Mouse (Mus musculus): ENCODE measurements around the gene Epb41l2. TPM values are rescaled to one million over a fixed set of nuclear protein-coding genes. Genes with fewer than 3 reads are reported as not detected.

Gene Epb41l2
- polyA plus RNA-seq, 1 experiment from 2014 or later: 20.7 TPM

DNA sequence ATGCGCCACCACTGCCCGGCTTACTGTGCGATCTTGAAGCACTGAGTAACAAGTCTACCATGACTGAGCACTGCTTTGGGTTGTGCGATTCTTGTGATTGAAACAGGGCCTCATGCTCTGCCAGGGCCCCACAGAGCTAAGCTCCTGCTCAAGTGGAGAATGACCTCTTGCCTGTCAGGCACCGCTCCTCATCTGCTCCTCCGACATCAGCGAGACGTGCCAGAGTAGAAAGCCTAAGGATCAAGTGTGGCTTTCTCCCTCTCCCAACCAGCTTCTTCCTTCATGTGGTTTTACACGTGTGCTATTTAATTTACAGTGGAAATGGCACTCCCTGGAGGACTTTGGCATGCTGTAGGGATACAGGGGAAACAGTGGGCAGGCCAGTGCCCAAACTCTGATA is 10.1 kb downstream of the Epb41l2 start:
- no peaks in the 10 kb centered on the region for H3K9me3 ChIP-seq
- no peak for ATAC-seq (replicated peaks)
- peaks cover 28% of the 10 kb centered on the region for H3K4me1 ChIP-seq
- no peak overlapping the region for H3K4me3 ChIP-seq
- H3K27ac ChIP-seq (replicated peaks): no peak overlapping the region
- WGBS: 89% methylated on average over 9 of the region's 9 CpGs
- H3K9ac ChIP-seq (replicated peaks): no peak overlapping the region
- no peak overlapping the region for H3K4me2 ChIP-seq (replicated peaks)
- no peaks in the 10 kb centered on the region for H3K27me3 ChIP-seq
- no peaks in the 10 kb centered on the region for H3K36me3 ChIP-seq

DNA sequence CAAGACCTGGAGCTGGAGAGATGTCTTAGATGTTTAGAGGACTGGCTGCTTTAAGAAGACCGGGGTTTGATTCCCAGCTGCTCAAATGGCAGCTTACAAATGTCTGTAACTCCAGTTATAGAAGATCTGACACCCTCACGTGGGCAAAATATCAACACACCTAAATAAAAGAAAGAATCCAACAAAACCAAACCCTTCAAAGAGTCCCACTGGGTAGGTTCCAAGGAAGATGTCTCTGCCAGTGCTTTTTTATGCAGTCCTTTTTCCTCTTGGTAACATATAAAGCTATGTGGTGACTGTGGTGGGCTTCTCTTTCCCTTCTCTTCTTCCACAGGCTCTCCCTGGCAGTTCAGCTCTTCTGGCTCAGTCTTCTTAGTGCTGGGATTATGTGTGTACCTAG is 11.7 kb downstream of the Epb41l2 start:
- WGBS: 56% methylated on average over 2 of the region's 2 CpGs
- H3K9ac ChIP-seq (replicated peaks): no peak overlapping the region
- H3K27me3 ChIP-seq: no peaks in the 10 kb centered on the region
- no peak overlapping the region for H3K27ac ChIP-seq (replicated peaks)
- H3K36me3 ChIP-seq: no peaks in the 10 kb centered on the region
- H3K4me1 ChIP-seq: peaks cover 28% of the 10 kb centered on the region
- no peak overlapping the region for H3K4me3 ChIP-seq
- no peaks in the 10 kb centered on the region for H3K9me3 ChIP-seq
- no peak for ATAC-seq (replicated peaks)
- H3K4me2 ChIP-seq (replicated peaks): no peak overlapping the region

DNA sequence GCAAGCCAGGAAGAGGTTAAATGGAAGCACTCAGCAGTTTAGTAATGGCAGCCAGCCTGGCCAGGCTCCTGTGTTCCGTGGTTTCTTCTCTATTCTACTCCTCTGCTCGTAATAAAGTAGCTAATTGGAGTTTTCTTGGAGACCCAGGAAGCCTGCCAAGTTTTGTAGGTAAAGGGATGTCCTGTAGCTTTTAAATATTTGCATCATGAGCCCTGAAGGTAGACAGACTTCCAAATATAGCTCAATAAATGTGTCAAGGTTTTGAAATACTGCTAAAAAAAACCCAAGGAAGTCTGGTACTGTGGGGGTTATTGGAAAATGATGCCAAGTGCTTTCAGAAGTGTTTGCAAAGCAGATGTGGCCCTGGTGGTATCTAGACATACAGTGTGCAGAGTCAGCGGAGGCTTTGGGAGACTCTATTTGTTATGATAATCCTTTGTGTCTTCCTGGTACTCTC is 12.3 kb downstream of the Epb41l2 start:
- 6% methylated on average over 3 of the region's 3 CpGs for WGBS
- Histone ChIP-seq H3K4me2 (replicated peaks) (peak overlapping the region; percentile 12; the same call in 1 of the 2 replicates), H3K36me3 (no peaks in the 10 kb centered on the region), H3K4me3 (no peak overlapping the region), H3K9me3 (no peaks in the 10 kb centered on the region), H3K27ac (replicated peaks) (0 out of 2 replicates have a peak overlapping the region, but pooled peaks have one; percentile 9), H3K9ac (replicated peaks) (no peak overlapping the region), H3K4me1 (peaks cover 28% of the 10 kb centered on the region), H3K27me3 (no peaks in the 10 kb centered on the region)
- ATAC-seq (replicated peaks): peak; percentile 59

DNA sequence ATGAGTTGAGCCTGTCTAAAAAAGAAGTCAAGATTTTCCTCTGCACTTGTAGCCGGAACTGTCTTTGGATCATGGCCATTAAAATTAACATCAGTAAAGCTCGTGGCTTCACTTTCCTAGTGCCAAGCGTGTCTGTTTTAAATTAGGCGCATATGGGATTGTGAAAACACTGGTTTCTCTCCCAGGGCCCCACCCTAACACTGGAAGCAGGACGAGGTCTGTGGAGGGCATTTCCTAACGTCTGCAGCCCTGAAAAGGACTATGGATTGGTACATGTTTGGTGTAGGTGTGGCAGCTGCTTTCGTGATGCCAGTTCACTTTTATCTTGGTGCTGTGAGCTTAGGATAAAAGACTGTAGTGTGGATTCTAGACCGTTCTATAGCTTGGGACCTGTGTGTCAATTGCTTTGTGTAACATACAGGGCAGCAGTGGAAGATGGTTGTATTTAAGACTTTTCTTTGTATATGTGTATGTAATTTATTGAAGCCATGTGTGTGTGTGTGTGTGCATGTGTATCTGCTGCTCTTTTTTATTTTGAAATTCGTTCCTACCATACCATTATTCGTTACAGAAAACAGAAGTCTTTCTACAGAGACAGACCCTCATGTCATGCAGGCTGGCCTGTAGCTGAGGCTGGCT is 13.0 kb downstream of the Epb41l2 start:
- no peaks in the 10 kb centered on the region for H3K27me3 ChIP-seq
- H3K9ac ChIP-seq (replicated peaks): no peak overlapping the region
- H3K4me3 ChIP-seq: no peak overlapping the region
- H3K36me3 ChIP-seq: no peaks in the 10 kb centered on the region
- 0 out of 2 replicates have a peak overlapping the region, but pooled peaks have one; percentile 12 for H3K4me2 ChIP-seq (replicated peaks)
- peaks cover 28% of the 10 kb centered on the region for H3K4me1 ChIP-seq
- peak; percentile 64; the same call in 1 of the 2 replicates for ATAC-seq (replicated peaks)
- H3K27ac ChIP-seq (replicated peaks): no peak overlapping the region
- WGBS: 30% methylated on average over 10 of the region's 10 CpGs
- no peaks in the 10 kb centered on the region for H3K9me3 ChIP-seq

DNA sequence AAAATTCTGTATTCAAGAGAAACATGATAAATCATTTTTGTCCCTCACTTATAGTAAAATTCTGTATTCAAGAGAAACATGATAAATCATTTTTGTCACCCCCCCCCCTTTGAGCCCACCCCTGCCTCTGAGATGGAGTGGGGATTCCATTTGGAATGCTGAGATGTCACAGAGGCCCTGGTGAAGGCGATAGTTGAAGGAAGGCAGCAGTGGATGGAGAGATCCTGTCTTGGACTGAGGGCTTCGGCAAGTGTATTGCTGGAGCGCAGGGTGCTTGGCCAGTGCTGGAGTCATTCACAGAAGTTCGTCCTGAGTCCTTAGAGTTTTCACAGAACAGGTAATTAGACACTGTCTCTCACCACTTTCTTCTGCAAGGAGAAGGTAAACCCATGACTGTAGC is 15.4 kb downstream of the Epb41l2 start:
- H3K36me3 ChIP-seq: no peaks in the 10 kb centered on the region
- peaks cover 23% of the 10 kb centered on the region for H3K4me1 ChIP-seq
- no peaks in the 10 kb centered on the region for H3K9me3 ChIP-seq
- H3K27ac ChIP-seq (replicated peaks): no peak overlapping the region
- 88% methylated on average over 4 of the region's 4 CpGs for WGBS
- H3K4me2 ChIP-seq (replicated peaks): no peak overlapping the region
- H3K27me3 ChIP-seq: no peaks in the 10 kb centered on the region
- no peak overlapping the region for H3K4me3 ChIP-seq
- no peak for ATAC-seq (replicated peaks)
- no peak overlapping the region for H3K9ac ChIP-seq (replicated peaks)

DNA sequence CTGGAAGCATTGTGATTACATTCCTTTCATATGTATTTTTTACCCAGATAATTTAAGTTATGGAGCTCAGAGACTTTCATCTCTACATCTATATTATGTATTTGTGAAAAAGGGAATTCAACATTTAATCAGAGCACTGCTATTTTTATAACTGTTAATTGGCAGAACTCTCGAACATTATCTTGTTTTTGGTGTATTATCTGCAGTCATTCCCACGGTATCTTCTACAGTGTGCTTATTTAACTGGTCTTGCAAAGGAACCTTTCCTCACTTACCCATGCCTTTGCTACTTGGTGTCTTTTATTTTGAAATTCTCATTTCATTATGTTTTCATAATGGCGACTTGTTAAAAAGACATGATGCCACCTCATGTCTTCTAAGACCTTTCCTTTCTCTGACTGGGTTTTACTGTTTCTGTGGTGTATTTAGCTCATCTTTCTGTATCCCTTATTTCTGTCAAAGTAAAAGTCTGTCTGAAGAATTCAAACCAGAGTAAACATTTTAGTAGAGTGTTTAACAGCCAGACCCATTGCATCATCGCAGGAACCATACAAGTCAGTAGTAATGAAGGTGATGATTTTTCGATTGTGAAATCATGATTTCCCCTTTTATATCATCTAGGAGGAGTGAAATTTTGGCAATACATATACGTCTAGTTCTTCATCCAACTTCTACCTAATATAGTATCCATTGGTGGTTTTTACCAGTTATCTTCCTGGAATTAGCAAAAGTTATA is 21.3 kb downstream of the Epb41l2 start:
- Histone ChIP-seq H3K4me2 (replicated peaks) (no peak overlapping the region), H3K9me3 (no peaks in the 10 kb centered on the region), H3K9ac (replicated peaks) (no peak overlapping the region), H3K36me3 (no peaks in the 10 kb centered on the region), H3K4me1 (no peaks in the 10 kb centered on the region), H3K27ac (replicated peaks) (no peak overlapping the region), H3K4me3 (no peak overlapping the region), H3K27me3 (no peaks in the 10 kb centered on the region)
- no peak for ATAC-seq (replicated peaks)
- 88% methylated on average over 6 of the region's 6 CpGs for WGBS

DNA sequence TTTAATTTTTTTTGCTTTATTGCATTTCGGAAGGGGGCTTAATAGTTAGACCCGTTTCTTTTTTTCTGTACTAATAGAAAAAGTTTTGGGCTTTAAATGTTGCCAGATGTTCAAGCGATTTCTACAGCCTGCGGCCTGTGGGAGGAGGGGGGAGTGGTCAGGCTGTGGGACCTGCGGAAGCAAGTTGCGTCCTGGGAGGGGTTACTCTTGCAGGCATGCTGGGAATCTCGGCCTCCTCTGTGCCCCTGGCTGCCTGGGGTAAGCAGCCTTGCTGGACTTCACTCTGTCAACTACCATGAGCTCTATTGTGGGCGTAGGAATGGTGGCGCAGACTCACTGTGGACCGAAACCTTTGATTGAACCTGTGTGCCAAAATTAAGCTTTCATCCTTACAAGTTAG is 22.4 kb downstream of the Epb41l2 start:
- no peak overlapping the region for H3K4me2 ChIP-seq (replicated peaks)
- H3K36me3 ChIP-seq: no peaks in the 10 kb centered on the region
- H3K9me3 ChIP-seq: no peaks in the 10 kb centered on the region
- no peak for ATAC-seq (replicated peaks)
- no peaks in the 10 kb centered on the region for H3K27me3 ChIP-seq
- WGBS: 70% methylated on average over 10 of the region's 10 CpGs
- H3K27ac ChIP-seq (replicated peaks): no peak overlapping the region
- H3K9ac ChIP-seq (replicated peaks): no peak overlapping the region
- no peak overlapping the region for H3K4me3 ChIP-seq
- H3K4me1 ChIP-seq: no peaks in the 10 kb centered on the region

DNA sequence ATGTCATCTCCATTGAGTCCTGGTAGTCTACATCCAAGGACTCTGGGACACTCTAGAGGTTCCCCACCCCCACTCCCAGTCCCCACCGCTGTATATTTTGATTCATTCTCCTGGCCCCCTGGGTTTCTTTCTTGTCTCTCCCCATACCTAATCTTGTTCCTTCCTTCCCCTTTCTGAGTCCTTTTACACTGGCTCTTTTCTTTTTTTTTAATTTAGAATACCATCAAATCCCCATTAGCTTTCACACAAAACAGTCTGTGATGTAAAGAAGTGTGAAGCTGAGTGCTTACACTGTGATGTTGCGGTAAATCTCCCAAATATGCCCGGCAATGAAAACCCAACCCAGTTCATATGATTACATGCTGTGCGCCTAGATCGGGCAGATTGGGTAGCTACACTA is 23.6 kb downstream of the Epb41l2 start:
- H3K4me2 ChIP-seq (replicated peaks): no peak overlapping the region
- no peak overlapping the region for H3K4me3 ChIP-seq
- 62% methylated on average over 5 of the region's 5 CpGs for WGBS
- no peaks in the 10 kb centered on the region for H3K36me3 ChIP-seq
- no peak for ATAC-seq (replicated peaks)
- H3K27me3 ChIP-seq: no peaks in the 10 kb centered on the region
- H3K4me1 ChIP-seq: no peaks in the 10 kb centered on the region
- H3K9ac ChIP-seq (replicated peaks): no peak overlapping the region
- H3K9me3 ChIP-seq: no peaks in the 10 kb centered on the region
- no peak overlapping the region for H3K27ac ChIP-seq (replicated peaks)

DNA sequence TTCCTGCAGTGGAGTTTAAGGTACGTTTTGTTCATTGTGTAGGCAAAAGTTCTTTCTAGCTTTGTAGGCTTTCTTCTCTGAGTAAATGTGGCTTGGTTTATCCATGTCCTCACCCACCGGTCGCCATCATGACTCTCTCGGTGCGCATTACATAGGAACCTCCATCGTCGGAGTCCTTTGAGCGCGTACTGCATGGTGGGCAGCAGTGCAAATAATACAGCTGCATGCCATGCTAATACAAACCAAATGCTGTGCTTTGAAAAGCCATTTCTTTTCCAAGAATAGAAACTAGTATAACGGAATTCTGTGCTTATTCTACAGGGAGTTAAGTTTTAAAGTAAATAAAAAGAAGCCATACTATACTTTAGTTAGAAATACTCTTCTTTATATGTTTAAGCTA is 24.8 kb downstream of the Epb41l2 start:
- Histone ChIP-seq H3K36me3 (no peaks in the 10 kb centered on the region), H3K4me2 (replicated peaks) (no peak overlapping the region), H3K4me3 (no peak overlapping the region), H3K9me3 (no peaks in the 10 kb centered on the region), H3K4me1 (no peaks in the 10 kb centered on the region), H3K27me3 (no peaks in the 10 kb centered on the region), H3K9ac (replicated peaks) (no peak overlapping the region), H3K27ac (replicated peaks) (no peak overlapping the region)
- no peak for ATAC-seq (replicated peaks)
- 87% methylated on average over 10 of the region's 10 CpGs for WGBS

DNA sequence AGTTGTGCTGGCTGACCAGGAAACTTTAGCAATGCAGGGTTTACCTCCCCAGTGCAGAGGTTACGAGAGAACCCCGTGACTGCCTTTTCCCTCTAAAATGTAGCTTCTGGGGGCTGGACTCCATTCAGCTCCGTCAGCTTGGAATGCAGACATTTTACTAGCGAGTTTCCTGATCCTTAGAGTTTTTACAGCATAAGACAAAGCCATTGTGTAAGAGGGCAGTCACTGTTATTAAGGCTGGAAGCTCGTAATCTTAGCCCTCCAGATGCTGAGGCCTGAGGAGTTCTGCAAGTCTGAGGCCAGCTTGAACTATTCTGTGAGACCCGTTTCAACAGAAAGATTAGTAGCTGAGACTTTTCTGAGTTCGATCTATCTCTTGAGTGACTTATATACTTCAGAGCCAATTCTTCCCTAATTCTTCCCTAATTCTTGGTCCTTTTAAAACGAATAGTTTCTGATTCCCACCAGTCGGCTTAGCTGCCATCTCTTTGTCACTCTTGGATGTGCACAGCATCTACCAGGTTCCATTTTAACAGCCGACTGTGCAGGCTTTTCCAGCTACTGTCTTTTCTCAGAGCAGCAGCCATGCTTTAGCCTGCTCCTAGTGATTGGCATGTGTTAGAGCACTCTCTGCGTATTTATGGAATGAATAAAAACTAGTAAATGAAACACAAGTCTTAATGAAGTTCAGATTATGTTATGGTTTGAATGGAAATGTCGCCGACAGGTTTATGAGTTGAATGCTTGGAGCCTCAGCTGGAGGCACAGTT is 26.4 kb downstream of the Epb41l2 start:
- Histone ChIP-seq H3K27me3 (no peaks in the 10 kb centered on the region), H3K4me2 (replicated peaks) (no peak overlapping the region), H3K9me3 (no peaks in the 10 kb centered on the region), H3K36me3 (no peaks in the 10 kb centered on the region), H3K9ac (replicated peaks) (no peak overlapping the region), H3K4me3 (no peak overlapping the region), H3K27ac (replicated peaks) (no peak overlapping the region), H3K4me1 (no peaks in the 10 kb centered on the region)
- WGBS: 48% methylated on average over 13 of the region's 13 CpGs
- no peak for ATAC-seq (replicated peaks)

DNA sequence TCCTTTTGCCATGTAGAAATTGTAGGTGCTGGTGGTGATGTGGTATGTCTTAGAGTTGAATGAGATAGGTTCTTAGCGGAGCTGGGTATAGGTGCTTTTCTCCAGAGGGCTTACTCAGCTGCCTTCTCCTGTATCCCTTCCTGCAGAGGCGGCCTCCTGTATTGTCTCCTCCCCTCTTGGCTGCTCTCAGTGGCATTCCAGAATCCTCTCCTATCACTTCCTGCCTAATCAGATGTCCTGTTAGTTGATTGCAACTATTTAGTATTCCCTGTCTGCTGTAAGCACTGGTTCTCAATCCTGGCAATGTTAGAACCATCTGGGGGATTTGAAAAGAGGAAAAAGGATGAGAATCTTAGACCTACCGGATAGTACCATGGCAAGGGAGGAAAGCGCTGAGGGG is 27.3 kb downstream of the Epb41l2 start:
- Histone ChIP-seq H3K9ac (replicated peaks) (no peak overlapping the region), H3K4me1 (no peaks in the 10 kb centered on the region), H3K36me3 (no peaks in the 10 kb centered on the region), H3K27ac (replicated peaks) (no peak overlapping the region), H3K4me3 (no peak overlapping the region), H3K9me3 (no peaks in the 10 kb centered on the region), H3K4me2 (replicated peaks) (no peak overlapping the region), H3K27me3 (no peaks in the 10 kb centered on the region)
- ATAC-seq (replicated peaks): no peak
- 76% methylated on average over 4 of the region's 4 CpGs for WGBS

DNA sequence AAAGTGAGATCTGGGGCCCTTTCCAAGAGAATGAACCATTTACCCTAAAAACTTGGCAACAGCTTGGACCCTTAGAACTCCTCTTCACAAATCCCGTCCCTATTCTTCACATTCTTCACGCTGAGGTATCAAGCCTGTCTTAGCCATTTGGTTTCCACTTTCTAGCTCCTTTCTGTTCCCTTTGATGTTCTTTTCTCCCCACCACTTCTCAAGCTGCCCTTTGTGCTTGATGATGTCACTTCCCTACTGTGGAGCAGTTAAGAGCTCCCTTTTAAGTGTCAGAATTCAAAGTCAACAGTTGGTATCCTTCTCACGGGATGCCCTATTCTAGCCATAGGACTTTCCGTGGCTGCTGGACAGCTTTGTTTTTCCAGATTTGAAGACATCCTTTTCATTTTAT is 27.7 kb downstream of the Epb41l2 start:
- Histone ChIP-seq H3K4me2 (replicated peaks) (no peak overlapping the region), H3K4me1 (no peaks in the 10 kb centered on the region), H3K27me3 (no peaks in the 10 kb centered on the region), H3K9ac (replicated peaks) (no peak overlapping the region), H3K4me3 (no peak overlapping the region), H3K9me3 (no peaks in the 10 kb centered on the region), H3K27ac (replicated peaks) (no peak overlapping the region), H3K36me3 (no peaks in the 10 kb centered on the region)
- WGBS: 40% methylated on average over 4 of the region's 4 CpGs
- no peak for ATAC-seq (replicated peaks)
